Mouse (Mus musculus) heart, postnatal 0 days (tissue): ENCODE results near the gene Smim20. TPM values are rescaled to one million over a fixed set of nuclear protein-coding genes. Genes with fewer than 3 reads are reported as not detected.

Source experiments
- ATAC-seq: fragments of 200-750 bp; cut with Nextera tagmentation; 2 replicates; pipeline ENCODE4 v1.8.0; 2017; ENCODE audit warnings: low read depth, moderate number of reproducible peaks, moderate library complexity; ENCODE audit not compliant: insufficient read depth
- DNase-seq: peaks from one replicate; pipeline ENCODE4 v3.0.0-alpha.2; 2016; ENCODE audit warnings: low spot score
- H3K27ac ChIP-seq: fragments of 300-500 bp; sonication (generic); 2 replicates; pipeline ENCODE4 v1.5.1; 2014; ENCODE audit warnings: low read depth, mild to moderate bottlenecking
- H3K27me3 ChIP-seq: fragments of 300-500 bp; sonication (generic); 2 replicates; pipeline ENCODE4 v1.6.1; 2014; ENCODE audit warnings: low read length, mixed read lengths; ENCODE audit not compliant: control insufficient read depth, insufficient read depth
- H3K36me3 ChIP-seq: fragments of 300-500 bp; sonication (generic); replicated peaks from 2 replicates; pipeline ENCODE4 v1.6.1; 2014; ENCODE audit warnings: low read length, mixed read lengths; ENCODE audit not compliant: control insufficient read depth, insufficient read depth
- H3K4me1 ChIP-seq: fragments of 300-500 bp; sonication (generic); 2 replicates; pipeline ENCODE4 v1.6.1; 2014; ENCODE audit warnings: antibody characterized with exemption; ENCODE audit not compliant: control insufficient read depth, insufficient read depth
- H3K4me2 ChIP-seq: fragments of 300-500 bp; sonication (generic); 2 replicates; pipeline ENCODE4 v1.6.1; 2014; ENCODE audit warnings: low read depth, mild to moderate bottlenecking, low read length, moderate library complexity
- H3K4me3 ChIP-seq: fragments of 300-500 bp; sonication (generic); 2 replicates; pipeline ENCODE4 v1.5.1; 2014; ENCODE audit warnings: low read depth, low read length
- H3K9ac ChIP-seq: fragments of 300-500 bp; sonication (generic); replicated peaks from 2 replicates; pipeline ENCODE4 v1.6.1; 2014; ENCODE audit warnings: low read depth, low read length, mixed read lengths
- H3K9me3 ChIP-seq: fragments of 300-500 bp; sonication (generic); replicated peaks from 2 replicates; pipeline ENCODE4 v1.6.1; 2016; ENCODE audit warnings: low read length; ENCODE audit not compliant: control insufficient read depth
- CTCF ChIP-seq: IDR thresholded peaks from 2 replicates; pipeline ENCODE4 v1.5.1; 2016; ENCODE audit warnings: antibody characterized with exemption, control low read depth, low read depth
- EP300 ChIP-seq: IDR thresholded peaks from 2 replicates; pipeline ENCODE4 v1.6.1; 2016; ENCODE audit warnings: antibody characterized with exemption, low read depth
- WGBS: fragments of 180-500 bp; shearing (Covaris S2); extraction: QIAGEN DNeasy Blood & Tissue Kit; methylation state at CpG from one replicate; pipeline ENCODE4 v1.1.7; 2014; 5-methylcytosine and 5-hydroxymethylcytosine counted together
- polyA plus RNA-seq: library from polyadenylated mRNA; unstranded; fragments of >200 nt; fragmentation: Nextera tagmentation; extraction: Ambion mirVana; gene quantifications from 2 replicates; pipeline ENCODE4 v1.2.1, GENCODE M21; 2015
- total RNA-seq: library from RNA; depleted of rRNA; stranded (reverse); fragments of >200 nt; gene quantifications from 2 replicates; pipeline ENCODE4 v1.2.3, GENCODE M21; 2014; ENCODE audit warnings: low replicate concordance

Smim20 gene
- total and polyA plus RNA-seq, 2 experiments from 2014 or later, result 163 to 218 TPM

DNA sequence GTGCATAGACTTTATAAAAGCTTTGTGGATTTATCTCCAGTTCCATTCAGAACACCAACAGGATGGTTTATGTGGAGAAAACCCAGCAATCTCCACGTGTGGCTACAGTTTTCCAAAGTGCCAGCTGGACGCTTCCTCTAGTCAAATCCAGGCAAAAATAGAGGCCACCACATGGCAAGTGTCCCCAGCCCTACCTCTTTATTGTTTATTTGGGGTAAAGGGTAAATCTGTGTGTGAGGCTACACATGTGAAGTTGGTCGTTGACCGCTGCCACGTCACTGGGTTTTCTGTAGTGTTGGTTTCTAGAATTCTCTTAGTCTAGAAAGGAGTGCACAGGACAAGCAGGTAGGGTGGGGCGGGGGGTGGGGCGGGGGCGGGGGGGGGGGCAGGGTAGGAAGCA is 30.1 kb upstream of the Smim20 start:
- no peaks in the 10 kb centered on the region for H3K9me3 ChIP-seq
- no peaks in the 10 kb centered on the region for H3K27me3 ChIP-seq
- no peak overlapping the region for H3K4me3 ChIP-seq
- no peak overlapping the region for H3K4me2 ChIP-seq
- H3K27ac ChIP-seq, result no peak overlapping the region
- H3K4me1 ChIP-seq, result no peaks in the 10 kb centered on the region
- no peak for DNase-seq
- no peak for TF ChIP-seq CTCF
- no peak for TF ChIP-seq EP300
- H3K36me3 ChIP-seq, result no peaks in the 10 kb centered on the region
- WGBS, result 84% methylated on average over 7 of the region's 8 CpGs
- no peak overlapping the region for H3K9ac ChIP-seq
- ATAC-seq, result no peak

DNA sequence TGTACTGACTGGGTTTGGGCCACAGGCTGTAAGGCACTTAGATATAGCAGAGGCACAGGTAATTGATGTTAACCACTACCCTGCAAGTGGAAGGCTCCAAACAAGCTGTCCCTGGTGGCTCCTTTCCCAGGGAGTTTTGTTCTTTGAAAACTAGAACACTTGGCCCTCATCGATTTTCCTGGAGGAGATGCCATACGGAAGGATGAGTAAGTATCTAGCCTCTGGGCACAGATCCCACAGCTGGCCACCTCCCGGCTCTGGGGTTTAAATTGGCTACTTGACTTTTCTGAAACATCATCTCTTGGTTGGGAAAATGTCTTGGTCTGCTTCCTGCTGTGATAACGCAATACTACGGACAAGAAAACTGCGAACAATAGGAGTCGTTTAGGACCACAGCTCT is 28.1 kb upstream of the Smim20 start:
- Histone ChIP-seq H3K27ac (no peak overlapping the region), H3K36me3 (no peaks in the 10 kb centered on the region), H3K27me3 (no peaks in the 10 kb centered on the region), H3K4me1 (no peaks in the 10 kb centered on the region), H3K4me2 (no peak overlapping the region), H3K4me3 (no peak overlapping the region), H3K9ac (no peak overlapping the region), H3K9me3 (no peaks in the 10 kb centered on the region)
- TF ChIP-seq CTCF (no peak), EP300 (no peak)
- WGBS, result 79% methylated on average over 7 of the region's 7 CpGs
- DNase-seq (no peak), ATAC-seq (no peak)

DNA sequence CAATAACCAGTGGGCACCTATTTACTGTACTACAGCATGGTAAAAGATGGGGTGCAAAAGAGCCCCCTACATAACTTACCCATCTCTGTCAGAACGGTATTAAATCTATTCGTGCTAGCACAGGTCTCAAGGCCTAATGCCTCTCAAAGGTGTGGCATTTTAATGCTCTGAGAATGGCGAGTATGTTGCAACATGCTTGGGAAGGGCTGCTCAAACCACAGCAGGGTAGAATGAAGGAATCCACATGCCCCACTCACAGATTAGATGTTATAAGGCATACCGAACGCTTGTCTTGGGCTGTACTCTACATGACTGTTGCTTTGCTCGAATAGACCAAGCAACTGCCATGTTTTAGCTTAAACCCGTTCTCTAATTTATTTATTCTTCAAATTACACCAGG is 27.7 kb upstream of the Smim20 start:
- 85% methylated on average over 7 of the region's 7 CpGs for WGBS
- Histone ChIP-seq H3K4me2 (no peak overlapping the region), H3K36me3 (no peaks in the 10 kb centered on the region), H3K27ac (no peak overlapping the region), H3K9me3 (no peaks in the 10 kb centered on the region), H3K9ac (no peak overlapping the region), H3K4me3 (no peak overlapping the region), H3K27me3 (no peaks in the 10 kb centered on the region), H3K4me1 (no peaks in the 10 kb centered on the region)
- ATAC-seq, result no peak
- no peak for TF ChIP-seq CTCF
- TF ChIP-seq EP300, result no peak
- DNase-seq, result no peak

DNA sequence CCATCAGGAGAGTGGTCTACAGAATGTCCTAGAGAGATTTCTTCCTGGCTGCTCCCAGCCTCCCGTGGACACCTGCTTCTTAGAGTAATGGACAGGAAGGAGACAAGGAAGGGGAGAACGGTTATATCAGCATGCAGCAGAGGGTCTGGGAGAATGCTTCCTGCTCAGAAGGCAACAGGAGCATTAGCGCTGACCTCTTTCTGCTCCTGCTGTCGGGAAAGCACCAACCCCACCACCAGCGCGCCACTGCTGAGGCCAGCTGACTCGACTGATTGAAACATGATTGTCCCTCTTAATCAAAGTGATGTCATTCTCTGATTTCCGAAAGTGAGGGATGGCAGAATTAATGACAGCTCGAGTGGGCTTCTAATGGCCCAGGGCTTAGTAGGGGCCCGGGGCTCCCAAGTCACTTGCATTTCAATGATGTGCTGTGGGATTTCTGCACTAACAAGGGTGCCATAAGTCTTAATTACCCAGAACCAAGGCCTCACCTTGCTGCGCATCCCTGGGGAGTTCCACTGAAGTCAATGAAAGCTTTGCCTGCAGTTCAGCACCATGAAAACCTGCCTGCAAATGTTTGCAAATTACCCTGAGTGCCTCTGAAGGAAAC is 26.9 kb upstream of the Smim20 start:
- Histone ChIP-seq H3K4me3 (no peak overlapping the region), H3K9me3 (no peaks in the 10 kb centered on the region), H3K36me3 (no peaks in the 10 kb centered on the region), H3K9ac (no peak overlapping the region), H3K4me1 (no peaks in the 10 kb centered on the region), H3K27ac (no peak overlapping the region), H3K4me2 (no peak overlapping the region), H3K27me3 (no peaks in the 10 kb centered on the region)
- 56% methylated on average over 11 of the region's 11 CpGs for WGBS
- DNase-seq (no peak), ATAC-seq (no peak)
- TF ChIP-seq CTCF, result no peak
- no peak for TF ChIP-seq EP300

DNA sequence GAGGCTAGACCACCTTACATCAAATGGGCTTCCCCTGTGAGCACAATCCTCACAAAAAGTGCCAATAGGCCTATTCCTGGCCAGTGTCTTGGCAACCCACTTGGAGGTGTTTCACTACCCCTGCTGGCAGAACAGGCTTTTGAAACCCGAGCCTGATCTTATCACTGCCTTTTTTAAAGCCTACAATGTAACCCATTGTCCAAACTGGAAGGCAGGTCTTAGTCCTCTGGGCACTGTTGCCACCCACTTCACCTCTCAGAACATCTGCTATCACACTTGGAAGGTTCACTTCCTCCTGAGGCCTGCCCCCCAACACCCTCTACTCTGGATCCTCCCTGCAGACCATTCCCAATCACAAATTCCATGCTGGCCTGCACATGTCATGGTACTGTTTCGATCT is 25.8 kb upstream of the Smim20 start:
- no peak overlapping the region for H3K27ac ChIP-seq
- no peak overlapping the region for H3K9ac ChIP-seq
- no peaks in the 10 kb centered on the region for H3K36me3 ChIP-seq
- H3K27me3 ChIP-seq, result no peaks in the 10 kb centered on the region
- no peaks in the 10 kb centered on the region for H3K9me3 ChIP-seq
- no peaks in the 10 kb centered on the region for H3K4me1 ChIP-seq
- DNase-seq, result no peak
- no peak for ATAC-seq
- TF ChIP-seq EP300 (no peak), CTCF (no peak)
- H3K4me3 ChIP-seq, result no peak overlapping the region
- 53% methylated on average over 2 of the region's 2 CpGs for whole genome bisulfite sequencing
- H3K4me2 ChIP-seq, result no peak overlapping the region

DNA sequence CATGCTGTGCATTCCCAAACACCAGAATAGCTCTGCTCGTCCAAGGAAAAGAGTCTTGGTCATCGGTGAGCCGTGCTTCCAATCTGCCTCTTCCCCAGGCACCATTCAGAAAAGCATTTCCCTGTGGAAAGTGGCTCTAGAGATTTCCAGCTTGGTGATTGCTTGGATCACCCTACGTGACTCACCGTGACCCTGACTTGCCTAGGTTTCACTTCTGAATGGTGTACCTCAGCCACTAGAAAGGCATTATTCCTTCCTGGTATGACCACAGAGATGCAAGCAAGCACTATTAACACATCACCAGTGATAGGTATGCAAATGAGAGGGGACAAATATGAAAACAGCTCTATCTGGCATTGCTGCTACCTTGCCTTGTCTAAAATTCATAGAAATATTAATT is 24.9 kb upstream of the Smim20 start:
- TF ChIP-seq EP300 (no peak), CTCF (no peak)
- Histone ChIP-seq H3K4me3 (no peak overlapping the region), H3K27me3 (no peaks in the 10 kb centered on the region), H3K36me3 (no peaks in the 10 kb centered on the region), H3K27ac (no peak overlapping the region), H3K4me1 (no peaks in the 10 kb centered on the region), H3K9ac (no peak overlapping the region), H3K4me2 (no peak overlapping the region), H3K9me3 (no peaks in the 10 kb centered on the region)
- WGBS, result 59% methylated on average over 5 of the region's 5 CpGs
- DNase-seq (no peak), ATAC-seq (no peak)
